Comparison of ENCODE assay signal across 10 mouse cellular contexts in the genomic region with DNA sequence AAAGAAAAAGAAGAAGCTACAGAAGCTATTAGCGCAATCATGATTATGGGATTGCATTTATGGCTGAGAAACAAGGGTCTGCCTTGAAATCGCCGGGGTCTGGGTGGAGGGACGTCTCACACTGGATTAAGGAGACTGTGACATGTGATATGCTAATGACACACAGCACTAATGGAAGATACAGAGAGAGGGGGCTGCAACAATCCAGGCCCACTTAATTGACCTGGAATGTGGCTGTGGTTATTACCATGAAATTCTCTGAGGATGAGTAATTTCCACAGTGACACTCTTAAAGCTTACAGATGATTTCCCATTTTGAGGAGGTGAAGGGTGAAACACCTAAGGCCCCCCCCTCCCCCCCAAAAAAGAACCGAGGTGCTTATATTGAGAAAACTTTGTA.
"Had no signal": no experiment of that assay in that cellular context is flagged by ENCODE, and none has a peak within 500 bp of the region (broad histone marks: within the 10 kb centered on the region; RNA-seq: fewer than 3 reads in every experiment).

No protein-coding gene starts in this region.

- H3K4me2 ChIP-seq: limb, embryonic 13.5 days; liver, embryonic 15.5 days had no signal

- H3K36me3 ChIP-seq: limb, embryonic 13.5 days; liver, embryonic 15.5 days had no signal

- ATAC-seq: lung, postnatal 0 days had no signal

- H3K4me3 ChIP-seq: limb, embryonic 13.5 days; liver, embryonic 15.5 days had no signal

- H3K4me1 ChIP-seq: limb, embryonic 13.5 days; liver, embryonic 15.5 days had no signal

- H3K27me3 ChIP-seq: limb, embryonic 13.5 days; liver, embryonic 15.5 days had no signal

- H3K9me3 ChIP-seq: limb, embryonic 13.5 days; liver, embryonic 15.5 days had no signal

- DNase-seq: kidney, adult 11 months; kidney, postnatal 10 days; left cerebral cortex, postnatal 4 days; lung, adult 2 months; lung, postnatal 36 days; thymus, adult 2 months; thymus, postnatal 25 days had no signal

- H3K27ac ChIP-seq: limb, embryonic 13.5 days; liver, embryonic 15.5 days had no signal

- H3K9ac ChIP-seq: limb, embryonic 13.5 days; liver, embryonic 15.5 days had no signal
